Mouse (Mus musculus) forebrain, embryonic 10.5 days (tissue): Measurements from ENCODE around the gene Fam207a. TPM values are rescaled to one million over a fixed set of nuclear protein-coding genes. Genes with fewer than 3 reads are reported as not detected.

Source experiments
- DNase-seq: peaks from one replicate; pipeline ENCODE4 v3.0.0-alpha.2; 2017; ENCODE audit warnings: low spot score; ENCODE audit errors: extremely low spot score
- H3K27ac ChIP-seq: fragments of 300-500 bp; sonication (generic); 2 replicates; pipeline ENCODE4 v1.5.1; 2016; ENCODE audit warnings: mild to moderate bottlenecking
- H3K27me3 ChIP-seq: fragments of 300-500 bp; sonication (generic); 2 replicates; pipeline ENCODE4 v1.6.1; 2016; ENCODE audit warnings: mild to moderate bottlenecking; ENCODE audit not compliant: poor library complexity, severe bottlenecking
- H3K36me3 ChIP-seq: fragments of 300-500 bp; sonication (generic); replicated peaks from 2 replicates; pipeline ENCODE4 v1.6.1; 2016; ENCODE audit warnings: mild to moderate bottlenecking, moderate library complexity
- H3K4me1 ChIP-seq: fragments of 300-500 bp; sonication (generic); 2 replicates; pipeline ENCODE4 v1.6.1; 2016
- H3K4me3 ChIP-seq: fragments of 300-500 bp; sonication (generic); 2 replicates; pipeline ENCODE4 v1.5.1; 2016; ENCODE audit warnings: mild to moderate bottlenecking, moderate library complexity
- H3K9me3 ChIP-seq: fragments of 300-500 bp; sonication (generic); 2 replicates; pipeline ENCODE4 v1.6.1; 2016; ENCODE audit warnings: mild to moderate bottlenecking, moderate library complexity
- WGBS: fragments of 180-500 bp; shearing (Covaris S2); methylation state at CpG from one replicate; pipeline ENCODE4 v1.1.7; 2016; 5-methylcytosine and 5-hydroxymethylcytosine counted together
- polyA plus RNA-seq: library from polyadenylated mRNA; unstranded; fragments of >200 nt; fragmentation: Nextera tagmentation; extraction: Ambion mirVana; gene quantifications from 2 replicates; pipeline ENCODE4 v1.2.1, GENCODE M21; 2016

Gene Fam207a
- 41.2 and 43.2 TPM in 2 replicates for polyA plus RNA-seq

GRCm38 (mm10) chr10:77515385-77516348, at the start of gene Fam207a:
TSS of gene Fam207a (minus strand) at chr10:77515785.
- H3K27me3 ChIP-seq: no peaks in the 10 kb centered on the region
- H3K4me3 ChIP-seq: peak within 1 kb of the TSS; percentile 96
- peak; percentile 89 for DNase-seq
- 1% methylated on average over 75 of the region's 75 CpGs for WGBS
- H3K4me1 ChIP-seq: peaks cover 34% of the 10 kb centered on the region
- peak within 1 kb of the TSS; percentile 92 for H3K27ac ChIP-seq
- H3K9me3 ChIP-seq: no peaks in the 10 kb centered on the region
- peaks cover 39% of the 10 kb centered on the region for H3K36me3 ChIP-seq

- H3K4me3 ChIP-seq: no peak overlapping the region
- WGBS: 88% methylated on average over 8 of the region's 8 CpGs
- no peaks in the 10 kb centered on the region for H3K9me3 ChIP-seq
- peaks cover 13% of the 10 kb centered on the region for H3K4me1 ChIP-seq
- no peak for DNase-seq
- no peaks in the 10 kb centered on the region for H3K27me3 ChIP-seq
- no peak overlapping the region for H3K27ac ChIP-seq
- H3K36me3 ChIP-seq: no peaks in the 10 kb centered on the region
Measured at GRCm38 (mm10) chr10:77565005-77565404, 49.4 kb upstream of the Fam207a start.

GRCm38 (mm10) chr10:77561508-77561907, 45.9 kb upstream of the Fam207a start:
- 76% methylated on average over 2 of the region's 2 CpGs for WGBS
- Histone ChIP-seq H3K27me3 (no peaks in the 10 kb centered on the region), H3K36me3 (no peaks in the 10 kb centered on the region), H3K4me3 (no peak overlapping the region), H3K9me3 (no peaks in the 10 kb centered on the region), H3K4me1 (no peaks in the 10 kb centered on the region), H3K27ac (no peak overlapping the region)
- no peak for DNase-seq

GRCm38 (mm10) chr10:77560830-77561229, 45.2 kb upstream of the Fam207a start:
- Histone ChIP-seq H3K36me3 (no peaks in the 10 kb centered on the region), H3K4me1 (no peaks in the 10 kb centered on the region), H3K4me3 (no peak overlapping the region), H3K27ac (no peak overlapping the region), H3K9me3 (no peaks in the 10 kb centered on the region), H3K27me3 (no peaks in the 10 kb centered on the region)
- no peak for DNase-seq
- 90% methylated on average over 9 of the region's 9 CpGs for WGBS

GRCm38 (mm10) chr10:77560090-77560489, 44.5 kb upstream of the Fam207a start:
- H3K27me3 ChIP-seq: no peaks in the 10 kb centered on the region
- 87% methylated on average over 11 of the region's 11 CpGs for WGBS
- H3K27ac ChIP-seq: no peak overlapping the region
- H3K4me1 ChIP-seq: no peaks in the 10 kb centered on the region
- no peak for DNase-seq
- H3K4me3 ChIP-seq: no peak overlapping the region
- no peaks in the 10 kb centered on the region for H3K36me3 ChIP-seq
- H3K9me3 ChIP-seq: no peaks in the 10 kb centered on the region

- DNase-seq: no peak
- no peak overlapping the region for H3K4me3 ChIP-seq
- H3K27me3 ChIP-seq: no peaks in the 10 kb centered on the region
- no peak overlapping the region for H3K27ac ChIP-seq
- no peaks in the 10 kb centered on the region for H3K36me3 ChIP-seq
- H3K9me3 ChIP-seq: no peaks in the 10 kb centered on the region
- no peaks in the 10 kb centered on the region for H3K4me1 ChIP-seq
- WGBS: 92% methylated on average over 4 of the region's 4 CpGs
Measured at GRCm38 (mm10) chr10:77557641-77558040, 42.1 kb upstream of the Fam207a start.

GRCm38 (mm10) chr10:77556631-77557030, 41.0 kb upstream of the Fam207a start:
- no peak for DNase-seq
- no peaks in the 10 kb centered on the region for H3K9me3 ChIP-seq
- no peaks in the 10 kb centered on the region for H3K4me1 ChIP-seq
- no peak overlapping the region for H3K27ac ChIP-seq
- H3K27me3 ChIP-seq: no peaks in the 10 kb centered on the region
- no peaks in the 10 kb centered on the region for H3K36me3 ChIP-seq
- H3K4me3 ChIP-seq: no peak overlapping the region
- 89% methylated on average over 7 of the region's 7 CpGs for WGBS

GRCm38 (mm10) chr10:77554918-77555317, 39.3 kb upstream of the Fam207a start:
- no peaks in the 10 kb centered on the region for H3K36me3 ChIP-seq
- no peak for DNase-seq
- no peaks in the 10 kb centered on the region for H3K27me3 ChIP-seq
- H3K27ac ChIP-seq: no peak overlapping the region
- WGBS: 90% methylated on average over 4 of the region's 4 CpGs
- no peaks in the 10 kb centered on the region; the same call in 1 of the 2 replicates for H3K4me1 ChIP-seq
- no peak overlapping the region for H3K4me3 ChIP-seq
- no peaks in the 10 kb centered on the region for H3K9me3 ChIP-seq

- no peak for DNase-seq
- Histone ChIP-seq H3K9me3 (no peaks in the 10 kb centered on the region), H3K4me3 (no peak overlapping the region), H3K27me3 (no peaks in the 10 kb centered on the region), H3K36me3 (no peaks in the 10 kb centered on the region), H3K4me1 (no peaks in the 10 kb centered on the region; the same call in 1 of the 2 replicates), H3K27ac (no peak overlapping the region)
- WGBS: 83% methylated on average over 4 of the region's 4 CpGs
Measured at GRCm38 (mm10) chr10:77553285-77553684, 37.7 kb upstream of the Fam207a start.

GRCm38 (mm10) chr10:77552162-77552561, 36.6 kb upstream of the Fam207a start:
- Histone ChIP-seq H3K4me3 (no peak overlapping the region), H3K27me3 (no peaks in the 10 kb centered on the region), H3K4me1 (no peaks in the 10 kb centered on the region; the same call in 1 of the 2 replicates), H3K9me3 (no peaks in the 10 kb centered on the region), H3K36me3 (no peaks in the 10 kb centered on the region), H3K27ac (no peak overlapping the region)
- DNase-seq: no peak
- WGBS: 90% methylated on average over 5 of the region's 5 CpGs

GRCm38 (mm10) chr10:77550874-77551273, 35.3 kb upstream of the Fam207a start:
- WGBS: 83% methylated on average over 11 of the region's 11 CpGs
- no peak overlapping the region for H3K4me3 ChIP-seq
- DNase-seq: no peak
- H3K9me3 ChIP-seq: no peaks in the 10 kb centered on the region
- no peaks in the 10 kb centered on the region; the same call in 1 of the 2 replicates for H3K4me1 ChIP-seq
- no peaks in the 10 kb centered on the region for H3K27me3 ChIP-seq
- no peaks in the 10 kb centered on the region for H3K36me3 ChIP-seq
- no peak overlapping the region for H3K27ac ChIP-seq

- no peak overlapping the region for H3K4me3 ChIP-seq
- no peaks in the 10 kb centered on the region for H3K9me3 ChIP-seq
- 84% methylated on average over 10 of the region's 10 CpGs for WGBS
- no peak for DNase-seq
- no peak overlapping the region for H3K27ac ChIP-seq
- no peaks in the 10 kb centered on the region for H3K27me3 ChIP-seq
- no peaks in the 10 kb centered on the region for H3K36me3 ChIP-seq
- H3K4me1 ChIP-seq: no peaks in the 10 kb centered on the region; the same call in 1 of the 2 replicates
Measured at GRCm38 (mm10) chr10:77548576-77548975, 33.0 kb upstream of the Fam207a start.

GRCm38 (mm10) chr10:77544916-77545315, 29.3 kb upstream of the Fam207a start:
- no peaks in the 10 kb centered on the region for H3K27me3 ChIP-seq
- 82% methylated on average over 5 of the region's 5 CpGs for WGBS
- no peak overlapping the region for H3K4me3 ChIP-seq
- no peak overlapping the region for H3K27ac ChIP-seq
- H3K4me1 ChIP-seq: peaks cover 5% of the 10 kb centered on the region
- no peak for DNase-seq
- H3K36me3 ChIP-seq: no peaks in the 10 kb centered on the region
- H3K9me3 ChIP-seq: no peaks in the 10 kb centered on the region
